Mouse (Mus musculus) T-helper 2 cell (primary cell): ENCODE results near the gene Tgm1.

Source experiments
- in situ Hi-C: fragments of 300-600 bp; cut with MboI, MseI; formaldehyde crosslinking; loops from one replicate; pipeline ENCODE4 v1.15.1; 2025; ENCODE audit warnings: high pct_unique_total_duplicates

The Tgm1 gene

DNA sequence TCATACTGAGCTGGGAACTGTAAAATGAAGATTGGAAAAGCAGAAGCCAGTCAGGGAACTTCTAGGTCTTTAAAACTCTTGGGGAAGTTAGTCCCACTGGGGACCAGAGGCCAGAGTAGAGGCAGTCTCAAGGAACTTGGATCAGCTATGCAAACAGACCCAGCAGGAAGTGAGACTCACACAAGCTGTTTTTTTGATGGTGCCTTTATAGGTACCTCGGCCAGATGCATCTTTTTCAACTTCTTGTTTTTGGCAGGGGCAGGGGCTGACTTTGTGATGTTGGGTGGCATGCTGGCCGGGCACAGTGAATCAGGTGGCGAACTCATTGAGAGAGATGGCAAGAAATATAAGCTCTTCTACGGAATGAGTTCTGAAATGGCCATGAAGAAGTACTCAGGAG lies 36.1 kb downstream of the Tgm1 start:
- in situ Hi-C loops = no loop called here

DNA sequence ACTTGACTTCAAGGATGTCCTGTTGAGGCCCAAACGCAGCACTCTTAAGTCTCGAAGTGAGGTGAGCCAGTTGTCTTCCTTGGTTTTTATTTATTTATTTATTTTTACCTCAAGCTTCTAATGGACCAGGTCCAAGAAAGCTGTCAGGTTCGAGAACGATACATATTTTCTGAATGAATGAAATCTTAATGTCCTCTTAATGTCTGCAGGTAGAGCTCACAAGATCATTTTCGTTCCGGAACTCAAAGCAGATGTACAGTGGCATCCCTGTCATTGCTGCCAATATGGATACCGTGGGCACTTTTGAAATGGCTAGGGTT lies 41.0 kb downstream of the Tgm1 start:
- in situ Hi-C loops = no loop called here

DNA sequence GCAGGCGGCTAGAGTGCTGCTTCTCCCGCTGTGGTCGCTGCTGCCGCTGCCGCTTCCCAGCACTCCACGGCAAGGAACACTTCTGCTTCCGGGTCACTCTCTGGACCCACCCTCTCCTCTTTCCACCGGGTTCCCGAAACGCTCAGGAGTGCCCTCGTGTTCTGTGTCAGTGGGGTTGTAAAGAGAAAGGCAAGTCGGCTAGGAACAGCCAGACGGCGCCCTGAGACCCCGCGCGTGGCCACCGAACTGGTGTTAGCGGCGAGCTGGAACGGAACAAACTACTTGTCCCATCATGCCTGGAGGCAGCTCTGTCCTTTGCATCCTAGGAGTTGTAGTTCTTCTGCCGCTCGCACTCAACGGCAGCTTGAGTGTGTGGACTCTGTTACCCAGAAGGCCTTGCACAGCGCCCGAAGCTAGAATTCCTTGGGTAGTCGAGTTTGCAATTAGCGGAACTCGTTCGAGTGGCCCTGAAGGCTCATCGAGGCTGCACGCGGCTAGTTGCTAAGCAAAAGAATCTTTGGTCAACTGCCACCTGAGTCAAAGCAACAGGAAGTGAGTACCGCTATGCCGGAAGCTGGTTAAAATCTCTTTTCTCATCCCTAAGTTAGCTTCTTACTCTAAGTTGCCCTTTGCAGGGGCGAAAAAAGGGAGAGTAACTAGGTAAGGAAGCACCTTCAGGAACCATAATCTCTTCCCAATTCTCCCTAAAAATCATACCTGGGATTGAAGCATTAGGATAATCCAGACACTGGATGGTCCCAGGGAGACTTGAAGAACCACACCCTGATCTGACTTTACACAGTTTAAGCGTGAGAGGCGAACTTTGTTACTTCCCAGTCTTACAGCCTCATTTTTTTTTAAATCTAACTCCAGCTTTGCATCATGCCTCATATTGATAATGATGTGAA lies 41.6 kb downstream of the Tgm1 start, which contains the start of the genes Gmpr2 and Nedd8:
Gene Gmpr2, plus strand, starts transcription at position 109 of the 908 bp plus-strand sequence.
Gene Nedd8, minus strand, starts transcription at position 292 of the 908 bp plus-strand sequence.
- in situ Hi-C loops = no loop called here

DNA sequence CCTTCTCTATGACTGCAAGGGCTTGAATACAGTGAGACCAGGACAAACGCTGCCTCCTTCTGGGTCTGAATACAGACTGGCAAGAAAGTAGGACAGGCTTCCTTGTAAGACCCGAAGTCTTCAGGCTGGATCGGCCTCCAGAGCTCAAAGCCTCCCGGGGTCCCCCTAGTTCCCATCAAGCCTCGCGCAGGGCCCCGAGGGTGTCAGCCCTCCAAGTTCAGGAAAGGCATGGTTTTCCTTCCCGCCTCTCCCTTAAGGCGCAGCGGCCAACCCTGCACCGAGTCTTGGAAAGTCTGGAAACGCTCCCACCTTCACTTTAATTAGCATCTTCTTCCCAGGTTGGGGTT lies 42.3 kb downstream of the Tgm1 start:
- in situ Hi-C loops = no loop called here

DNA sequence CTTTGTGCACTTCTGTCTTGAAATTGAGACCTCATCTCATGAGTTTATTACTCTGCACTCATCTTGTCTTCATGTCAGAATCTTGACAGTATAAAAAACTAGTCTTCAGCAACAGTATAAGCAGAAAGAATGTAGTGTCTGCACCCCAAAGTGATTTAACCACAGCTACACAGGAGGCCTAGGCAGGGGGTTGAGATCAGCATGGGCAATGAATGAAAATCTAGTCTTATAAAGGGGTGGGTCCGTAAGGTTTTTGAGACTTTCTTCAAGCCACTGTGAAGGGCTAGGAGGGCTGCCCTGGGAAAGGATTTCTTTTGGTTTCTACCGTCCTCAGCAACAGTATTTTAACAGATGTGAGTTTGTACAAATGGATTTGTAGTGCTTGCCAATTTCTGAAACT lies 53.1 kb downstream of the Tgm1 start:
- in situ Hi-C loops = loop anchor here (5.0 kb wide), 1 partner anchor 48 kb away; no protein-coding TSS in a partner anchor

DNA sequence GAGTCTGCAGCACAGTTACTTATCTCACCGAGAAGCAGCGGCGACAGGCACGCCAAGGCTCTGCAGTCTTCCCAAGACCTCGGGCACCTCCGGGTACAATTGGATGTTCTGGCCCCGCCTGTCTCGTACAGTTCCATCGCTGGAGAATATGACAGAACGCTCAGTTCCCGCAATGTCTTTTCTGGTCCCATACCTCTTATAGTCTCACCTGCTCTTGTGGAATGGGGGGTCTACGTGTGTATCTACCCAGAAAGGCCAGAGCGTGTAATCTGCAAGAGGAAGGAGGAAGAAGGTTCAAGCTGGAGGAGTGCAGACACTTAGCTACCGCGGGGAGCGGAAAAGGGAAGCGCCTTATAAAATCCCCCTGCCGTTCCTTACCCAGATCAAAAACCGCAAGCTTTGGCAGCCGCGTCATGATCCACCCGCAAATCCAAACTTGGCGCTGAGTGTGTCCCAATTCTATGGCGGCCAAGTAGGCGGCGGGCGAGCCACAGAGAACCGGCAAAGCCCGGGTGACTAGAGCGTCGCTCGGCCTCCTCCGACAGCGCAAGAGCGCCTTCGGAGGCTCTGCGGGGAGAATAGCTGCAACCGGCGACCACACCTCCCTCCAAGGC lies 53.7 kb downstream of the Tgm1 start, which contains the start of gene Mdp1:
Gene Mdp1, minus strand, starts transcription at position 549 of the 614 bp plus-strand sequence.
- in situ Hi-C loops = loop anchor here (5.0 kb wide), 1 partner anchor 48 kb away; no protein-coding TSS in a partner anchor

DNA sequence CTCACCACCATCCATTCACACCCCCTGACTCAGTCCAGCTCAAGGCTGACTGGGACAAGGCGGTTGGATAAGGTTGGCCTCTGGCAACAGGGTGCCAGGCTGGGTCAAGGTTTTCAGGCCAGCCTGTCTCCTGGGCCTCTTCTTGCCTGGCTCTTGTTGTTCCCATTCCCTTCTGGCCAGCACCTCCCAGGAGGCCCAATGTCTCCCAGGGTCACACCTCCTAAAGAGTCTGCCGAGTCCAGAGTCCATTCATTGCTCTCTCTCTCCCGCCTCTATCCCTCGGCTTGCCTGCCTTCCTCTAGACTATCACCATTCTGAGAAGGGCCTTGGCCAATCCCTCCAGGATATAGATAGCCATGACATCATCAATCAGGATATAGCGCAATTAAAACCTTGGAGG lies 55.7 kb downstream of the Tgm1 start:
- in situ Hi-C loops = no loop called here

DNA sequence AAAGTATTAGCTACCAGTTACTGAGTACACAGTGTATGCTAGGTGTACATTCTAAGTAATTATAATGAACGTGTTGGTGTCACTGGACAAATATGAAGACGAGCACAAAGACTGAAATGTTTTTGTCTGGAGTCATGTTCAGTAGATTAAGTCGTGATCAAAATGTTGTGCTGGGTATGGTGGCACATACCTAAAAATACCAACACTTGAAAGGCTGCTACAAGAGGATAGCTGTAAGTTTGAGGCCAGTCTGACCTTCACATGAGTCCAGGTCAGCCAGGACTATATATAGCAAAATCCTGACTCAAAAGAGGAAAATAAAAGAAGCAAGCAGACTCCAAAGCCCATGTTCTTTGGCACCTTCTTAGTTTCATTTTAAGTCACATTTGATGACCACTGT lies 56.8 kb downstream of the Tgm1 start:
- in situ Hi-C loops = no loop called here

DNA sequence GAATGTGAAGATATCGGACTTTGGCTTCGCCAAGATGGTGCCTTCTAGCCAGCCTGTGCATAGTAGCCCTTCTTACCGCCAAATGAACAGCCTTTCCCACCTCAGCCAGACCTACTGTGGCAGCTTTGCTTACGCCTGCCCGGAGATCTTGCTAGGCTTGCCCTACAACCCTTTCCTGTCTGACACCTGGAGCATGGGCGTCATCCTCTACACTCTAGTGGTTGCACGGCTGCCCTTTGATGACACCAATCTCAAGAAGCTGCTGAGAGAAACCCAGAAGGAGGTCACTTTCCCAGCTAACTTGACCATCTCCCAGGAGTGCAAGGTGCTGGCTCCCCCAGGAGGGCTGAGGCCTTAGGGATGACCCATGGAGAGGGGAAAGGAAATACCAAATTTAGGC lies 62.2 kb downstream of the Tgm1 start:
- in situ Hi-C loops = no loop called here
